Mouse (Mus musculus): ENCODE results near the gene Pde11a. TPM values are rescaled to one million over a fixed set of nuclear protein-coding genes. Genes with fewer than 3 reads are reported as not detected.
"Not testable (repeated sequence)": the region's sequence is repeated elsewhere in the genome, so short reads cannot be mapped to it uniquely, and the experiment has no call there.

The Pde11a gene
- total RNA-seq, 2 experiments from 2014 or later: 4.6 to 5.5 TPM

DNA sequence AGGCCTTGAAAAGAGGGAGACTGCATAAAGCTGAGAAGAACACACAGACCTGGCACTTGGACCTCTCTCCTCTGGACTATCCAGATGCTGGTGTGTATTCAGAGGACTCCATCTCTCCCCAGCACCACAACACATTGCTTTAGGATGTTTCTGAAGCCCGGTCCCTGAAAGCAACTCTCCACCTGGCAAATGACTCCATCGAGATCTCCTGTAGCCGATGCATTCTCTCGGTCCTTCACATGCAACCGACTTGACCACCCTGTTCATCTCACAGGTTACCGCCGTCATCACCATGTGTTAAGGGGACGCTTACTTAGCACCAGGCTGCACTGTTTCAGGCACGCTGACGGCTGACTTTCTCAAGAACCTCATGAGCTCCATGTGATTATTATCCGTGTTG is 343.7 kb downstream of the Pde11a start:
- Histone ChIP-seq H3K27ac (no peak overlapping the region), H3K4me3 (no peak overlapping the region)
- no peak for DNase-seq (ENCODE audit: extremely low spot score in 1 of 2, low spot score in 2 of 2)
- intact Hi-C loops (cut with DNase I): no loop called here
- no peak for TF ChIP-seq CTCF (IDR thresholded peaks at IDR 0.05)

DNA sequence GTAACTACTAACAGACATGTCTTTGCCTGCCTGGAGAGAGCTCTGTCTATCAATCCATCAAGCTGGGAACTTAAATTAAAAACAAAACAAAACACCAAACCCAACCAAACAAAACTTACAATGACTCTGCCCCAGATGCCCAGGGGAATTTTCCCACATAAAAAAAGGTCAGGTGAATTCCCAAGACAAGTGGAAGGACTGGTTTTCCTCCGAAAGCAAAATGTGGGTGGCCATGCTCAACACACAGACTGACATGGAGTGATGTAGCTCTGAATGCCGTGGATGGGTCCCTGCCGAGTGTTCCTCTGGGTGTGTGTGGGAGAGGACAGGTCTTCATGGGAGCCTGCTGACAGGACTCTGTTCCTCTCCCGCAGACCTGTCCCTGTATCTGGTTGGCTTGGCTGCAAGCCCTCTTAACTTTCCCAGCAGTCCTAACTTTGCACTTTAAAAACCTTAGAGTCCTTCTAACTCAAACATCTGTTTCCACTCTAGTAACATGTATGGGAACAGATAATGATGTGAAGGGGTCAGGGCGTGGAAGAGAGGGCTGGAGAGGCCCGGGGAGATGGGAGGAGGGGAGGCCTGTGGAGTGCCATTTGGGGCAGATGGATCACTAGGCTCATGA is 346.9 kb downstream of the Pde11a start:
- Histone ChIP-seq H3K27ac (no peak overlapping the region), H3K4me3 (no peak overlapping the region)
- intact Hi-C loops (cut with DNase I): no loop called here
- TF ChIP-seq CTCF (IDR thresholded peaks at IDR 0.05): no peak
- DNase-seq (ENCODE audit: extremely low spot score in 1 of 2, low spot score in 2 of 2): no peak

DNA sequence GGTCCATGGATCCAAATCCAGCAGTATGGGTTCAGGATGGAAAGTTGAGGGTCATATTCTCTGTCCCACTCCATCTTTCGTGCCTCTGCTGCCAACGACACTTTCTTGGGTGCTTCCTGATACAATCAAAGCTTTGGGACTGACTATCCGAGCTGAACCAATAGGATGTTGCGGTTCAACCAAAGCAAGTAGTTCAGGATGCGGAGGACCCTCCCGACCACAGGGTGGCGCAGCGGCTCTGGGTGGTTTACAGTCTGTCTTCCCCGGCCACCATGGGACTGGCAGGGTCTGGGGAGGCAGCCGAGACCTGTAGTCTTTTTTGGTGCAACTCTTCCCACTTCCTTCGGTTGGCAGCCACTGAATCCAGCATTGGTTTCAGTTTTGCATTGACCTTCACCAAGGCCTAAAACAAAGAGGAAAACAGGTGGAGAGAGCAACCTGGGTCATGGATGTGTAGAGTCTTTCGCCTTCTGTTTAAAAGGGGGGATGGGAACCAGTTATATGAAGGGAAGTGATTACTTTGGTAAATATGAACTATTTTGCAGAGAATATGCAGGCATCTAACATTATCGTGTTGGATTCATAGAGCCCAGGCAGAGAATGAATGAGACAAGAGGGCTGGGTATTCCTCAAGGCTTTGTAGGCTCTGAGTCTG is 347.6 kb downstream of the Pde11a start:
- no peak overlapping the region for H3K4me3 ChIP-seq
- H3K27ac ChIP-seq: no peak overlapping the region
- peak; percentile 48 to 50 for DNase-seq (ENCODE audit: extremely low spot score in 1 of 2, low spot score in 2 of 2)
- intact Hi-C loops (cut with DNase I): no loop called here
- TF ChIP-seq CTCF (IDR thresholded peaks at IDR 0.05): peak; percentile 65

- Histone ChIP-seq H3K4me3 (no peak overlapping the region), H3K27ac (no peak overlapping the region)
- TF ChIP-seq CTCF (IDR thresholded peaks at IDR 0.05): no peak
- intact Hi-C loops (cut with DNase I): no loop called here
- DNase-seq (ENCODE audit: extremely low spot score in 1 of 2, low spot score in 2 of 2): no peak
Observed at GRCm38 (mm10) chr2:75989694-75990093, 348.9 kb downstream of the Pde11a start.

DNA sequence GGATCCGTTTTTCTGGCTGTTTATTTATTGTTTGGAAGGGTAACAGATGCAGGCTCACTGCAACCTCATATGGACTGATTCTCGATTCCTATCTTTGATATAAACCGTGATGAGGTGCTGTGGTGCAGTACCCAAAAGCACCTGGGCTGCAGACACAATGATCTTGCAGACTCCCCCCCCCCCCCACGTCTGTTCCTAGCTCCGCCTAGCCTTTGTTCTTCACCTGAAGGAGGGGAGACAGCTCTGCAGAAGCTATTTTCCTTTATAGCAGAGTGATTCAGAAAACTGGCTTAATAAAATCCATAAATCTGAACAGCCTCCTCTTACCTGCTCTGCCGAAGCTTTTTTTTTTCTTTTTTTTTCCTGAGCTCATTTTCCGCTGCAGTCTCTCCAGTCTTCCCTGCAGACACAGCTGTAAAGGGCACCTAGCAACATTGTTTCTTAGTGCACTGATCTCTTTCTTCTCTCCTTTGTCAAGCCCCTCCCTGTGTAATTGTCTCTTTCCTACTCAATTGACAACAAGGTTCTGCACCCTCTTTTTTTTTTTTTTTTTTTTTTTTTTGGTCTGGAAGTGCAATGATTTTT is 349.7 kb downstream of the Pde11a start:
- Histone ChIP-seq H3K27ac (peak overlapping the region; percentile 8; the same call in 1 of the 2 replicates), H3K4me3 (peak overlapping the region; percentile 22)
- intact Hi-C loops (cut with DNase I): no loop called here
- no peak for DNase-seq (ENCODE audit: extremely low spot score in 1 of 2, low spot score in 2 of 2)
- no peak; the same call in 1 of the 2 replicates for TF ChIP-seq CTCF (IDR thresholded peaks at IDR 0.05)

GRCm38 (mm10) chr2:75988378-75988777 is 350.2 kb downstream of the Pde11a start:
- no peak for TF ChIP-seq CTCF (IDR thresholded peaks at IDR 0.05)
- H3K27ac ChIP-seq: peak overlapping the region; percentile 8; the same call in 1 of the 2 replicates

DNA sequence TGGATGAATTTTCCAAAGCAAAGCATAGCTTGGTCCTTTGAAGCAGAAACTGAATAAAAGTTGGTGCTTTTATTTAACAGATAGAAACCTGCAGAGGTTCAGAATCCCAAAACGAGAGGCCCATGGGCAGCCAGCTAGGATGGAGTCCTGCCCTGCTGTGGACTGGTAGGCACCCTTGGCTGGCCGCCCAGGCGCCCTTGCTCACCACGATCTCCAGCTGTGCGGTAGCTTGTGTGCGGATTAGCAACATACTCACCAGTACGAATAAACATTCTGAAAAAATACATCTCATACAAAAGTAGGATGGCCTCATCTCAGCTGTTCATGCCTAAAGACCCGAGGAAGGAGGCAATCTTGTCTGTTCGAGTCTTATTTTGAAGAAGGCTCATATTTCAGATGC is 350.8 kb downstream of the Pde11a start:
- H3K27ac ChIP-seq: no peak overlapping the region
- DNase-seq (ENCODE audit: extremely low spot score in 1 of 2, low spot score in 2 of 2): no peak
- no peak overlapping the region for H3K4me3 ChIP-seq
- intact Hi-C loops (cut with DNase I): no loop called here
- TF ChIP-seq CTCF (IDR thresholded peaks at IDR 0.05): no peak

More at GRCm38 (mm10) chr2:75988378-75988777, 350.2 kb downstream of the Pde11a start:
- H3K4me3 ChIP-seq: peak overlapping the region; percentile 22
- intact Hi-C loops (cut with DNase I): no loop called here
- no peak for DNase-seq (ENCODE audit: extremely low spot score in 1 of 2, low spot score in 2 of 2)

DNA sequence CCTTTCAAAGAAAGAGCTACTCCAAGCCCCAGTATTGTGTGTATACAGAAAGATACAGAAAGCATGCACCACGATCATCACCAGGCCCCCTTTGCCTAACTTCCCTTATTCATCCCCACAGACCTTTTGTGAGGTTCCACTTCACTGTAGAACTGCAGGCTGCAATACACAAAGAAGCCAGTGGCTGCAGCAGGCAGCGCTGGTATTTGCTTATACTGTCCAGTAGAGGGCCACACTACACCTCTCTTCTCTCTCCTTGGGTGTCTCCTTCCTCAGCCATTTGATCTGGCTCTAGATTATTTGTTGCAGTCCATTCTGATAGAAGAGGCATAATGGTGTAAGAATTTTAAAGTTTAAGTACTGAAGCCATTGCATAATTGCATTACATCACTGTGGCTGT is 353.4 kb downstream of the Pde11a start:
- H3K27ac ChIP-seq: no peak overlapping the region
- no peak; the same call in none of the 2 replicates for TF ChIP-seq CTCF (IDR thresholded peaks at IDR 0.05)
- intact Hi-C loops (cut with DNase I): loop anchor here (1.0 kb wide), 1 partner anchor 85 kb away; no protein-coding TSS in a partner anchor
- DNase-seq (ENCODE audit: extremely low spot score in 1 of 2, low spot score in 2 of 2): peak; percentile 53 to 64
- H3K4me3 ChIP-seq: no peak overlapping the region

- TF ChIP-seq CTCF (IDR thresholded peaks at IDR 0.05): no peak
- no peak for DNase-seq (ENCODE audit: extremely low spot score in 1 of 2, low spot score in 2 of 2)
- H3K27ac ChIP-seq: no peak overlapping the region
- no peak overlapping the region for H3K4me3 ChIP-seq
- intact Hi-C loops (cut with DNase I): loop anchor here (5.0 kb wide), 1 partner anchor 47 kb away; the partner anchor contains the start of gene Ttc30b
Observed at GRCm38 (mm10) chr2:75983847-75984246, 354.7 kb downstream of the Pde11a start.

- Histone ChIP-seq H3K27ac (no peak overlapping the region), H3K4me3 (no peak overlapping the region)
- intact Hi-C loops (cut with DNase I): loop anchor here (5.0 kb wide), 1 partner anchor 46 kb away; the partner anchor contains the start of gene Ttc30b
- no peak for DNase-seq (ENCODE audit: extremely low spot score in 1 of 2, low spot score in 2 of 2)
- no peak for TF ChIP-seq CTCF (IDR thresholded peaks at IDR 0.05)
Observed at GRCm38 (mm10) chr2:75983091-75983490, 355.5 kb downstream of the Pde11a start.

DNA sequence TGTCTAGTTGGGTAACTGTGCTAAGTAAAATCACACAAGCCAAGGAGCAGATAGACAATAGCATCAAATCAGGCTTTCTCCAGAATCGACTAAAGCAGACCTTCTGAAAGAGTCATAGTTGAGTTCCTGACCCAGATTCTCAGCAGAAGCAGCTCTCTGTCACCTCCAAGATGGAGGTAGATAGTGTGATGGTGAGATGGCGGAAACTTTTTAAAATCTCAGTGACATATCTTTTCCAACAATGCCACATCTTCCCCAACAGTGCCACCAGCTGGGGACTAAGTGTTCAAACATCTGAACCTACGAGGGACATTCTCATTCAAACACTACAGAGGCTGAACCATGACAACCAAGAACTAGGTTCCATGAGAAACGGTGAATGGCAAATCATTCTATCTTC is 355.9 kb downstream of the Pde11a start:
- intact Hi-C loops (cut with DNase I): loop anchor here (5.0 kb wide), 1 partner anchor 45 kb away; the partner anchor contains the start of gene Ttc30b
- no peak overlapping the region for H3K4me3 ChIP-seq
- TF ChIP-seq CTCF (IDR thresholded peaks at IDR 0.05): no peak
- no peak overlapping the region for H3K27ac ChIP-seq
- DNase-seq (ENCODE audit: extremely low spot score in 1 of 2, low spot score in 2 of 2): no peak

DNA sequence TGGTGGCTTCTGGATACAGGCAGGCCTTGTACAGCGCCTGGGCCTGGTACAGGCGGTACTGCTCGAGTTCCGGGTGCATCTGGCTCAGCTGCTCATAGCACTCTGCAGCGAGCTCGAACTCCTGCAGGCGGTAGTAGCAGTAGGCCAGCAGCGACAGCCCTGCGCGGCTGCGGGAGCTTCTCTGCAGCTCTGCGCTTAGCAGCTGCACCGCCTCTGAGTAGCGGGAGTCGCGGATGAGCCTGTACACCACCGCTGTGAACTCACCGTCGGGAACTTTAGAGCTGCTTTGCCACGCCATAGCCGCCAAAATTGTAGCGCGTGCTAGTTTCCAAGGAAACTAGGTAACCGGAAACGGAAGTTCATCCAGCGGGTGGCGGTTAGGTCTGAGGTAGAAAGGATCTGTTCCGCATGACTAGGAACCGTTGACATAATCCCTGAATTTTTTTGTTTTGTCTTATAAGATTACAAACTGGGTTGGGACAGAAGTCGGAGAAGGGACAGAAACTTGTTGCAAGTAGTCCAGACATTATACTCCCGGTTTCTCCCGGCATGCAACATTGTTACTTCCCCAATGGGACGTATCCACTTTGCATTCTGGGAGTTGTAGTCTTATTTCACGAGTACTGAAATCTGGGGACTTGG is 357.0 kb downstream of the Pde11a start, which contains the start of gene Ttc30a1:
Gene Ttc30a1, minus strand, starts transcription at position 528 of the 642 bp plus-strand sequence.
- Histone ChIP-seq H3K4me3 (peak within 1 kb of the TSS; percentile 51), H3K27ac (peak within 1 kb of the TSS; percentile 82)
- peak; percentile 67 to 76 for DNase-seq (ENCODE audit: extremely low spot score in 1 of 2, low spot score in 2 of 2)
- intact Hi-C loops (cut with DNase I): loop anchor here (5.0 kb wide), 1 partner anchor 44 kb away; the partner anchor contains the start of gene Ttc30b

GRCm38 (mm10) chr2:75980933-75981439 is 357.6 kb downstream of the Pde11a start:
- not testable (repeated sequence) for DNase-seq (ENCODE audit: extremely low spot score in 1 of 2, low spot score in 2 of 2); H3K27ac ChIP-seq
- intact Hi-C loops (cut with DNase I): loop anchor here (5.0 kb wide), 1 partner anchor 44 kb away; the partner anchor contains the start of gene Ttc30b
- H3K4me3 ChIP-seq: peak overlapping the region; percentile 51

DNA sequence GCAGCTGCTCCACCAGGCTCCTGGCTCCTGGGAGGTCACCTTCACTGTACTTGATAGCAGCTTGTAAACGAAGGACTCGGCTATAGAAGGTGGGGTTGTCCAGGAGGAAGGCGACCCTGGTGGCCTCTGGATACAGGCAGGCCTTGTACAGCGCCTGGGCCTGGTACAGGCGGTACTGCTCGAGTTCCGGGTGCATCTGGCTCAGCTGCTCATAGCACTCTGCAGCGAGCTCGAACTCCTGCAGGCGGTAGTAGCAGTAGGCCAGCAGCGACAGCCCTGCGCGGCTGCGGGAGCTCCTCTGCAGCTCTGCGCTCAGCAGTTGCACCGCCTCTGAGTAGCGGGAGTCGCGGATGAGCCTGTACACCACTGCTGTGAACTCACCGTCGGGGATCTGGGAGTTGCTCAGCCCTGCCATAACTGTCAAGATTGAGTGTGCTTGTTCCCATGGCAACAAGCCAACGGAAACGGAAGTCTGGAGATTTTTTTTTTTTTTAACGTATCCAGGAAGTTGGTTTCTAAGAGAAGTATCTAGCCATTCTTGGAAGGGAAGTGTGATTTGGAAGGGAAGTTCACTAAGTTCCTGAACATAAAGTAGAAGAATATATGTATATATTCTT is 360.7 kb downstream of the Pde11a start, which contains the start of gene Ttc30a2:
Gene Ttc30a2, minus strand, starts transcription at position 419 of the 617 bp plus-strand sequence.
- intact Hi-C loops (cut with DNase I); DNase-seq (ENCODE audit: extremely low spot score in 1 of 2, low spot score in 2 of 2); H3K27ac ChIP-seq; H3K4me3 ChIP-seq: not testable (repeated sequence)

DNA sequence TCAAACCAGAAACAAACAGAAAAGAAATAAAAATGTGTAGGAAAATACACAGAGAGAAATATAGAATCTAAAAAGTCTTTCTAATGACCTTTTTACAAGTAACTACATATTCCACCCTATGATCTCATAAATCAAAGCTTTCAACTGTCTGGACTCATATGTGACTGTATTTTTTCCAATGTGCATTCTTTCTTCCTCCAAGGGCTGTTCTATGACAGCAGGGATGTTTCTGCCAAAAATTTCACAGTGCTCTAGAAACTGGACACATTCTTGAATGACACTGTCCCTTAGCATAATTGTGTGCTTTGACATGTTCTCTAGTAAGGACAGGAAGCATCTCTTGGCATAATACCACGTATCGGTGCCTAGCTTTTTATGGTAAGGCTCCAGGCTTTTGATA is 362.5 kb downstream of the Pde11a start:
- intact Hi-C loops (cut with DNase I); H3K27ac ChIP-seq; DNase-seq (ENCODE audit: extremely low spot score in 1 of 2, low spot score in 2 of 2); H3K4me3 ChIP-seq: not testable (repeated sequence)

All from left cerebral cortex, adult 2 months (tissue).